Mouse (Mus musculus) midbrain, postnatal 0 days (tissue): ENCODE data around the gene Zcchc10. TPM values are rescaled to one million over a fixed set of nuclear protein-coding genes. Genes with fewer than 3 reads are reported as not detected.
"Not testable (repeated sequence)": the region's sequence is repeated elsewhere in the genome, so short reads cannot be mapped to it uniquely, and the experiment has no call there.

Experiments
- ATAC-seq: fragments of 200-750 bp; cut with Nextera tagmentation; 2 replicates; pipeline ENCODE4 v1.8.0; 2017; ENCODE audit warnings: moderate number of reproducible peaks, mild to moderate bottlenecking, moderate TSS enrichment, moderate library complexity; ENCODE audit not compliant: low FRiP score
- DNase-seq: peaks from one replicate; pipeline ENCODE4 v3.0.0-alpha.2; 2015; ENCODE audit warnings: low spot score
- H3K27ac ChIP-seq: fragments of 300-500 bp; sonication (generic); 2 replicates; pipeline ENCODE4 v1.5.1; 2014; ENCODE audit warnings: low read depth, mild to moderate bottlenecking, low read length, mixed read lengths
- H3K27me3 ChIP-seq: fragments of 300-500 bp; sonication (generic); 2 replicates; pipeline ENCODE4 v1.6.1; 2014; ENCODE audit warnings: low read length, control low read depth, mixed read lengths; ENCODE audit not compliant: insufficient read depth
- H3K36me3 ChIP-seq: fragments of 300-500 bp; sonication (generic); 2 replicates; pipeline ENCODE4 v1.6.1; 2014; ENCODE audit warnings: low read length, control low read depth, mixed read lengths; ENCODE audit not compliant: insufficient read depth
- H3K4me1 ChIP-seq: fragments of 300-500 bp; sonication (generic); 2 replicates; pipeline ENCODE4 v1.6.1; 2014; ENCODE audit warnings: mild to moderate bottlenecking, control low read depth, antibody characterized with exemption, low read length, mixed read lengths; ENCODE audit not compliant: insufficient read depth
- H3K4me2 ChIP-seq: fragments of 300-500 bp; sonication (generic); 2 replicates; pipeline ENCODE4 v1.6.1; 2014; ENCODE audit warnings: low read depth, mild to moderate bottlenecking, low read length, mixed read lengths; ENCODE audit not compliant: poor library complexity, severe bottlenecking
- H3K4me3 ChIP-seq: fragments of 300-500 bp; sonication (generic); 2 replicates; pipeline ENCODE4 v1.5.1; 2014; ENCODE audit warnings: low read depth, mild to moderate bottlenecking, low read length, moderate library complexity
- H3K9ac ChIP-seq: fragments of 300-500 bp; sonication (generic); replicated peaks from 2 replicates; pipeline ENCODE4 v1.6.1; 2014; ENCODE audit warnings: mild to moderate bottlenecking, low read length, moderate library complexity, mixed read lengths; ENCODE audit not compliant: poor library complexity, severe bottlenecking
- H3K9me3 ChIP-seq: fragments of 300-500 bp; sonication (generic); 2 replicates; pipeline ENCODE4 v1.6.1; 2016; ENCODE audit warnings: low read length, control low read depth
- CTCF ChIP-seq: IDR thresholded peaks from 2 replicates; pipeline ENCODE4 v1.5.1; 2016; ENCODE audit warnings: antibody characterized with exemption, mild to moderate bottlenecking
- WGBS: fragments of 180-500 bp; shearing (Covaris S2); extraction: QIAGEN DNeasy Blood & Tissue Kit; methylation state at CpG from one replicate; pipeline ENCODE4 v1.1.7; 2014; 5-methylcytosine and 5-hydroxymethylcytosine counted together
- polyA plus RNA-seq: library from polyadenylated mRNA; unstranded; fragments of >200 nt; fragmentation: Nextera tagmentation; extraction: Ambion mirVana; gene quantifications from 2 replicates; pipeline ENCODE4 v1.2.1, GENCODE M21; 2015
- total RNA-seq: library from RNA; depleted of rRNA; stranded (reverse); fragments of >200 nt; gene quantifications from 2 replicates; pipeline ENCODE4 v1.2.3, GENCODE M21; 2014

The Zcchc10 gene
- total and polyA plus RNA-seq, 2 experiments from 2014 or later: 0.11 to 17.4 TPM

DNA sequence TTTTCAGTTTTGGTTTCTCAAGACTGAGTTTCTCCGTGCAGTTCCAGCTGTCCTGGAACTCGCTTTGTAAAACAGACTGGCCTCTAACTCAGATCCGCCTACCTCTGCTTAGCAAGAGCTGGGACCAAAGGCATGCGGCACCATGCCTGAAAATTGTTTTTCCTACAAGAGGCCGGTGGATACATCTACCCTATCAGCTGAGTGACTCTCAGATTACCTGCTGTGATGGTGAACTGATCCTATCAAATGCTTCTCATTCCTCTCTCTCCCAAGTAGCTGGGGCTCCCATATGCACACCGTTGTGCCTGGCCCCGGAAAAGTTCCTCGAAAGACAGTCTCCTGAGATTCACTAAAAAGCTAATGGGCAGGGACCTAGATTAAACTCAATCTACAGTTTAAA is 13.2 kb downstream of the Zcchc10 start:
- Histone ChIP-seq H3K27ac (no peak overlapping the region), H3K4me1 (no peaks in the 10 kb centered on the region), H3K27me3 (no peaks in the 10 kb centered on the region), H3K4me3 (no peak overlapping the region), H3K9me3 (no peaks in the 10 kb centered on the region), H3K4me2 (no peak overlapping the region), H3K9ac (no peak overlapping the region), H3K36me3 (peaks cover 6% of the 10 kb centered on the region; the same call in 1 of the 2 replicates)
- WGBS: 62% methylated on average over 8 of the region's 8 CpGs
- ATAC-seq (no peak), DNase-seq (no peak)
- TF ChIP-seq CTCF: no peak

- not testable (repeated sequence) for H3K4me3 ChIP-seq, DNase-seq, H3K4me2 ChIP-seq, ATAC-seq, H3K9me3 ChIP-seq, H3K27me3 ChIP-seq, H3K4me1 ChIP-seq, H3K9ac ChIP-seq, H3K27ac ChIP-seq, H3K36me3 ChIP-seq
- 91% methylated on average over 9 of the region's 10 CpGs for WGBS
Observed at GRCm38 (mm10) chr11:53341019-53341418, 16.5 kb downstream of the Zcchc10 start.

- H3K4me1 ChIP-seq: no peaks in the 10 kb centered on the region
- ATAC-seq: no peak
- H3K4me2 ChIP-seq: no peak overlapping the region
- no peaks in the 10 kb centered on the region for H3K9me3 ChIP-seq
- H3K36me3 ChIP-seq: no peaks in the 10 kb centered on the region
- no peak for TF ChIP-seq CTCF
- DNase-seq: no peak
- H3K27me3 ChIP-seq: no peaks in the 10 kb centered on the region
- 74% methylated on average over 5 of the region's 5 CpGs for WGBS
- H3K9ac ChIP-seq: no peak overlapping the region
- H3K4me3 ChIP-seq: no peak overlapping the region
- no peak overlapping the region for H3K27ac ChIP-seq
Observed at GRCm38 (mm10) chr11:53342711-53343110, 18.2 kb downstream of the Zcchc10 start.

DNA sequence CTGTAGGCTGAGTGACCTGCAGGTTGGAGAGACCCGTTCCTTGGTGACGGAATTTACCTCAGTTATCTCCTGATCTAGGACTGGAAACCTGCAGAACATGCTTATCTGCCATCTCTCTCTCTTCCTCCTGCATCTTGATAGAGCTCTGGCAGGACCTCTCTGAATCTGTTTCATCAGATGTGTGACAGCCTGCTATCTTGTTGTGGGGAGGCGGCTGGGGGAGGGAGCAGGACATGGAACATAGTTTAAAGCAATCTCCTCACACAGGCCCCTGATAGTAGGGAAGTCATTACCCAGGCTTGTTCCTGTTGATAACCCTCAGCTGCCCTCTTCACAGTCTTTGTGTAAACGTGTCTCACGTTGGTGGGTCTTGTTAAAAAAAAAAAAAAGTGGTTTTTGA is 20.8 kb downstream of the Zcchc10 start:
- H3K4me1 ChIP-seq: no peaks in the 10 kb centered on the region
- TF ChIP-seq CTCF: no peak
- H3K4me2 ChIP-seq: no peak overlapping the region
- ATAC-seq: no peak
- 49% methylated on average over 5 of the region's 5 CpGs for WGBS
- DNase-seq: no peak
- H3K4me3 ChIP-seq: no peak overlapping the region
- H3K27me3 ChIP-seq: no peaks in the 10 kb centered on the region
- H3K27ac ChIP-seq: no peak overlapping the region
- H3K36me3 ChIP-seq: no peaks in the 10 kb centered on the region
- H3K9me3 ChIP-seq: no peaks in the 10 kb centered on the region
- H3K9ac ChIP-seq: no peak overlapping the region

GRCm38 (mm10) chr11:53345738-53346137 is 21.3 kb downstream of the Zcchc10 start:
- WGBS: 72% methylated on average over 2 of the region's 2 CpGs
- H3K4me3 ChIP-seq: no peak overlapping the region
- no peaks in the 10 kb centered on the region for H3K9me3 ChIP-seq
- H3K27ac ChIP-seq: no peak overlapping the region
- no peaks in the 10 kb centered on the region for H3K4me1 ChIP-seq
- no peak for ATAC-seq
- no peaks in the 10 kb centered on the region for H3K36me3 ChIP-seq
- DNase-seq: no peak
- no peak for TF ChIP-seq CTCF
- no peak overlapping the region for H3K4me2 ChIP-seq
- no peaks in the 10 kb centered on the region for H3K27me3 ChIP-seq
- no peak overlapping the region for H3K9ac ChIP-seq

GRCm38 (mm10) chr11:53350291-53351223 is 26.1 kb downstream of the Zcchc10 start, which contains the start of gene Aff4:
Aff4 (plus strand) TSS chr11:53350833.
- peak within 1 kb of the TSS; percentile 78 for H3K4me2 ChIP-seq
- H3K4me1 ChIP-seq: no peaks in the 10 kb centered on the region
- no peaks in the 10 kb centered on the region for H3K9me3 ChIP-seq
- no peak for TF ChIP-seq CTCF
- DNase-seq: peak; percentile 96
- H3K9ac ChIP-seq: peak within 1 kb of the TSS; percentile 97
- H3K27ac ChIP-seq: peak within 1 kb of the TSS; percentile 99
- no peaks in the 10 kb centered on the region for H3K27me3 ChIP-seq
- ATAC-seq: peak; percentile 93
- under 1% methylated on average over 91 of the region's 127 CpGs for WGBS
- no peaks in the 10 kb centered on the region for H3K36me3 ChIP-seq
- peak within 1 kb of the TSS; percentile 96 for H3K4me3 ChIP-seq
